Mouse (Mus musculus): ENCODE data around the gene Tpi1. TPM values are rescaled to one million over a fixed set of nuclear protein-coding genes. Genes with fewer than 3 reads are reported as not detected.

The Tpi1 gene
- polyA plus RNA-seq, 1 experiment: 388 TPM

GRCm38 (mm10) chr6:124805341-124806321, 8.5 kb downstream of the Tpi1 start:
- TF ChIP-seq GATA1 (IDR thresholded peaks at IDR 0.05; ENCODE audit: low read length): no peak

GRCm38 (mm10) chr6:124804341-124804740, 9.8 kb downstream of the Tpi1 start:
- no peak for TF ChIP-seq GATA1 (IDR thresholded peaks at IDR 0.05; ENCODE audit: low read length)

- TF ChIP-seq GATA1 (IDR thresholded peaks at IDR 0.05; ENCODE audit: low read length): no peak
These were observed 11.0 kb downstream of the Tpi1 start for GRCm38 (mm10) chr6:124803061-124803460.

GRCm38 (mm10) chr6:124796200-124796599, 17.9 kb downstream of the Tpi1 start:
- TF ChIP-seq GATA1 (IDR thresholded peaks at IDR 0.05; ENCODE audit: low read length): no peak

GRCm38 (mm10) chr6:124795781-124796180, 18.3 kb downstream of the Tpi1 start:
- no peak for TF ChIP-seq GATA1 (IDR thresholded peaks at IDR 0.05; ENCODE audit: low read length)

- TF ChIP-seq GATA1 (IDR thresholded peaks at IDR 0.05; ENCODE audit: low read length): no peak
These were observed 22.2 kb downstream of the Tpi1 start for GRCm38 (mm10) chr6:124791911-124792310.

- TF ChIP-seq GATA1 (IDR thresholded peaks at IDR 0.05; ENCODE audit: low read length): no peak
These were observed 24.0 kb downstream of the Tpi1 start for GRCm38 (mm10) chr6:124790121-124790520.

- TF ChIP-seq GATA1 (IDR thresholded peaks at IDR 0.05; ENCODE audit: low read length): no peak
These were observed 24.6 kb downstream of the Tpi1 start for GRCm38 (mm10) chr6:124789519-124789918.

GRCm38 (mm10) chr6:124787722-124788121, 26.4 kb downstream of the Tpi1 start:
- TF ChIP-seq GATA1 (IDR thresholded peaks at IDR 0.05; ENCODE audit: low read length): no peak

- no peak for TF ChIP-seq GATA1 (IDR thresholded peaks at IDR 0.05; ENCODE audit: low read length)
These were observed 27.2 kb downstream of the Tpi1 start for GRCm38 (mm10) chr6:124786756-124787420.

GRCm38 (mm10) chr6:124782436-124782835, 31.7 kb downstream of the Tpi1 start:
- no peak for TF ChIP-seq GATA1 (IDR thresholded peaks at IDR 0.05; ENCODE audit: low read length)

GRCm38 (mm10) chr6:124780917-124781316, 33.2 kb downstream of the Tpi1 start:
- no peak for TF ChIP-seq GATA1 (IDR thresholded peaks at IDR 0.05; ENCODE audit: low read length)

- TF ChIP-seq GATA1 (IDR thresholded peaks at IDR 0.05; ENCODE audit: low read length): no peak
These were observed 34.1 kb downstream of the Tpi1 start for GRCm38 (mm10) chr6:124779984-124780416.

- TF ChIP-seq GATA1 (IDR thresholded peaks at IDR 0.05; ENCODE audit: low read length): no peak
These were observed 34.7 kb downstream of the Tpi1 start, which contains the start of gene Lrrc23 for GRCm38 (mm10) chr6:124779222-124779983. TSS of gene Lrrc23 (minus strand) at chr6:124779727.

GRCm38 (mm10) chr6:124770511-124770910, 43.6 kb downstream of the Tpi1 start:
- TF ChIP-seq GATA1 (IDR thresholded peaks at IDR 0.05; ENCODE audit: low read length): no peak

GRCm38 (mm10) chr6:124770013-124770412, 44.1 kb downstream of the Tpi1 start:
- no peak for TF ChIP-seq GATA1 (IDR thresholded peaks at IDR 0.05; ENCODE audit: low read length)
